Mouse (Mus musculus): Measurements from ENCODE around the gene Prss35.

Prss35 gene

DNA sequence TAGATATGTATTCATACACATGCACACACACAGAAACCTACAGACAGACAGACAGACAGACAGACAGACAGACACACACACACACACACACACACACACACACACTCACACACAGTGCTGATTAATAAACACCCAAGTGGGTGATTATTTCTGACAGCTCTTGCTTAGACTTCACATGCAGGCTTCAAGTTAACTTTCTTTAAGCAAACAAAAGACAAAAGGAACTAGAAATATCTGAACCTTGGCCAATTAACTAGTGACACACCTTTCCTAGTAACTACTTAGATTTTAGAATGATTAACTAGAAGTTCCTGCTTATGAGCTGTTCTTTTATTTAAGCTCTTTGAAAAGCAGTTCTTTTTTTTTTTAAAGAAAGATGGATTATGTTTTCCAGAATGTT, 9.1 kb upstream of the Prss35 start:
- DNase-seq (ENCODE audit: low spot score), result no peak

DNA sequence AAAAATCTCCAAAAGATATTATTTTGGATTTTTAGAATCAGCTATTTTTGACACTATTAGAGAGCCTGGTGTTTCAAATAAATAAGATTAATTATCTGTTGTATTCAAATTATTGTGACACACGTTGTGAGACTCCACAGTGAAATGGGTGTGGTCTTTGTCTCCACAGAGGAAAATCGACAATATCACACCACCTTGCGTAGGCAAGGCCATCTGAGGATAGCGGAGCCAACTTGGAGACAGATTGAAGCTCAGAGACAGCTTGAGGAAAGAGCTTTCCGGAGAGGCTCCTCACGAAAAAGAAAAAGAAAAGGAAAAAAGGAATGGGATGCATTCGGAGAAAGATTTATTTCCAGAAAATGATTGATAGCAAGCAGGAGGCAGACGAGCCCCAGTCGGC, 8.7 kb upstream of the Prss35 start:
- DNase-seq (ENCODE audit: low spot score), result no peak

DNA sequence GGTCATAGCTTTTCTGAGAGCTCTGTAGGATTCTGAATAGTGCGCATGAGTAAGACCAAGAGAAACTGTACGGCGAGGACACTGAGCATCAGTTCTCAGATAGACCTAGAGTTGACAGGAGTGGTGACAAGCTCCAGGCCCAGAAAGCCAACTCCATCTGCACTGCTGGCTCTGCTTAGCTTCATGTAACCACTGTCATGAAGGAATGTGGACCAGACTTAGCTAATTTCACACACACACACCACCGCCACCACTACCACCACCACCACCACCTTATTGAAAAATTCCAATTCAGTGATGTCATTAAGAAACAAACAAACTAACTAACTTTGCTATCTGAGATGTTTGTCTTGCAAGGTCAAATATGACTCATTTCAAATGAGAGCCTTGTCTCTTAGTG, 6.5 kb upstream of the Prss35 start:
- no peak for DNase-seq (ENCODE audit: low spot score)

DNA sequence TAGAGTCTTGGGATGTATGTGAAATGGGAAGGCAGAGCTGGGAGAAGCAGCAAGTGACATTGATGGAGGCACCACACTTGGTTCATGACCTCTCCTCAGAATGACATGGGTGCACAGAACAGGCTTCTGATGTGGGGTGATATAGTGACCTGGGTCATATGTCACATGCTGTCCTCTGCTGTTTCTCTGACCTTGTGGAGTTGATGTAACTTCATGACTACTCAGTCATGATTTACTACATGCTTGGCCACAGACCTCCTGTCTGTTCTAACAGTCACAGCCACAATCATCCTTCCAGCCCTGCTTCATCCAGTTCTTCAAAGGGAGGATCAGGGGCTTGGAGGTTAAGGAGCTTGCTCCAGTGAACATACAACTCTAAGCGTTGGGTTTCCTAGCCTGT, 5.4 kb upstream of the Prss35 start:
- no peak for DNase-seq (ENCODE audit: low spot score)

DNA sequence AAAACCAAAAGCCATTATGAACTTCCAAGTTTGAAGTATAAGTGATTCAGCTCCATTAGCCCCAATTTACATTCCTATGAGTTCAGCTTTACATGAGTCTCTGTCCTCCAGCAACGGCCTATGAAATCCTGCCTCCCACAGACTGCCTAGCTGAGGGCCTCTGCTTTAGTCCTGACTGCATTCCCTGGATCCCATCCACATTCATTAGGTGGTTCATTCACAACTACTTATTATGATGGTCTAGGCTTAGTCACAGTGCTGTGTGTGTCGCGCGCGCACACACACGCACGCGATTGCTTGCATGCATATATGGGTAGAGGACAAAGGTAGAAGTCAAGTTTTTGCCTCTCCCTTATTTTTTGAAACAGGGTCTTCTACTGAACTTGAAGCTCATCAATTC, 4.6 kb upstream of the Prss35 start:
- no peak for DNase-seq (ENCODE audit: low spot score)

DNA sequence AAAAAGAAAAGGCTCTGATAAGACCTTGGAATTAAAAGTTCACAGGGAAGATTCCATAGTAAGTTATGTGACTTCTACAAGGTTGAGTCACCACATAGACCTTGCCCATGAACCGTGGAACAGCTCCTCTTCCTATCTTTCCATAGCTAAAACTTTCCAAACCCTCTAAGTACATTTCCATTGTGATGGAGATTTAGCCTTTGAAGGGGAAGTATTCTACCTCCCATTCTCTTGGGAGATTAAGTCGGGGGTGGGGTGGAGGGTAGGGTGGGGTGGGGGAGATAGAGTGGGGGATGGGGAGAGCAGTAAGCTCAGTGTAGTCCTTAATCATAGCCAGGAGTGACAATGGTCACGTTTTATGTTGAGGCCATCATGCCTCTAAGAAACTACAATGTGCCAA, 3.5 kb upstream of the Prss35 start:
- no peak for DNase-seq (ENCODE audit: low spot score)

DNA sequence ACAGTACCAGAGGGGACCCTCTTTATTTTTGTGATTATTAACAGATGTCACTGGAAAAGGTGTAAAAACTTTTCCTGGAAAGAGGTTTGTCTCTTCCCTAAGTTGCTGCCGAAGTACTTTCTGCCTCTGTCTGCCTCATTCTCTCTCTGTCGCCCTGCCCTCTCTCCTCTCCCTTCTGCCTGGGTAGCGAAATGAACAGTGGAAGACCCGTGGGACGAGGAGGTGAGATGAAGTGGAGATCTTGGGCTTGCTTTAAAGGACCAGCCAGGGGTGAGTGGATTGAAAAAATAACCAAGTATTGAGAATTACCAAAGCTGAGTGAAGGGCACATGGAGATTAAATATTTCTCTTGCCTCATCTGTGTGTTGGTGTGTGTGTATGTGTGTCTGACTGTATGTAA, 592 bp downstream of the Prss35 start:
- no peak for DNase-seq (ENCODE audit: low spot score)

DNA sequence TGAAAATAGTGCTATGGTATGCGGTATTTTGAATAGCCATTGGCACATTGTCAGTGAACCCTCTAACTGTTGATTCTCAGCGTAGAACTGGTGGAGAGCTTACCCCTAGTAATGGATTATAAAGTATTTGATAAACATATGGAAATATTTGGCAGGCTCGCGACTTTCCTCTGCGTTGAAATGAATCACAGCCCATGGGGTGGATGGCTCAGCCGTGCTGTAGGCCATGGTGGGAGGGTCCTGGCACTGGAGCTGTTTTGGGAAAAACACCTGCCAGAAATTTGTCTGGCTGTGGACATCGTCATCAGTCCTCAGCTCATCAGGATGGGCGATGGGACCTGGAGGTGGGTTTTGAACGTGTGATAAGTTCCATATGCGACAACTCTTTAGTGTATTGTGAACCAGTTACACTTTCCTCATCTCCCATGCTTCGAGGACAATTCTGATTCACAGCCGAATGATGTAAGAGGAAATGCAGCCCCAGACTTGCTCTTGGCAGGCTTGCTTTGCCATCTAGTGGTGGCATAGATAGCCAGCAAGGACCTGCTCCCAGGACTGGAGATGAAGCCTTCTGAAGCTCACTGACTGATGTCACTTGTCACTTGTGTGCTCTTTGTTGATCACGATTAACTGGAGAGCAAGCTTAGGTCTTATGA, 2.6 kb downstream of the Prss35 start:
- peak; percentile 35 for DNase-seq (ENCODE audit: low spot score)

DNA sequence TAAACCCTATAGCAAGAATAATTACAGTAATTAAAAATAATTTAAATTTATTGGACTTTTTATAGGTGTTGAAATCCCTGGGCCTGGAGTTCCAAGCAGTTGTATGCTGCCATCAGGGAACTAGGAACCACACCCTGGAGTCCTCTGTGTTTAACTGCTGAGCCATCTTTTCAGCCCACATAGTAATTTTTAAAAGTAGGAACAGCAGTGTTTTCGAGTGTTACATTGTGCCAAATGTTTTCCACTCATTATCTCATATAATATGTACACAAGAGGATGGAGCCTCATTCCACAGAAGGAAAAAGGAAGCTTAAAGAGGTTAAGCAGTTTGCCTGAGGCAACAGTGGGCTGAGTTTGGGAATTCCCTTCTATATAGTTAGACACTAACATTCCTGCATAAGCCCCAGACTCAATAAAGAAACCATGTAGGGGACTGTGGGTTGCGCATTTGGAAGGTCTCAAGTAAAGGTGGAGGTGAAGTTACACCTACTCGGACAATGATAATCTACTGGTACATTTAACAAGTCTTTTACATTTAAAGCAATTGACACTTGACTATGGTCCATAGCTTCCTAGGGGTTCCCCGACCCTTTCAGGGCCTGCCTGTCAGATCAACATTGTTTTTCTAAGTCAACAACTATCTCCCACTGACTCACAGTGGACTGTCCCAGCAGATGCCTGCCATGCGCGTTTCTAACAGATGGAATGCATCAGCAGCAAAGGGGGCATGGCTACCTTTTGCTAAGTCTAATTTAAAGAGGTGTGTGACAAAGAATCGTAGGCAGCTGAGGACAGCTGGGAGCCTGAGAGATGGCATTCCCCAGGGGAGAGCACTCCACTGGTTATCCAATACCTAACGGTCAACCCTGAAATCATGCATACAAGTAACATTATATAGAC, 19.3 kb downstream of the Prss35 start:
- no peak for DNase-seq (ENCODE audit: low spot score)

DNA sequence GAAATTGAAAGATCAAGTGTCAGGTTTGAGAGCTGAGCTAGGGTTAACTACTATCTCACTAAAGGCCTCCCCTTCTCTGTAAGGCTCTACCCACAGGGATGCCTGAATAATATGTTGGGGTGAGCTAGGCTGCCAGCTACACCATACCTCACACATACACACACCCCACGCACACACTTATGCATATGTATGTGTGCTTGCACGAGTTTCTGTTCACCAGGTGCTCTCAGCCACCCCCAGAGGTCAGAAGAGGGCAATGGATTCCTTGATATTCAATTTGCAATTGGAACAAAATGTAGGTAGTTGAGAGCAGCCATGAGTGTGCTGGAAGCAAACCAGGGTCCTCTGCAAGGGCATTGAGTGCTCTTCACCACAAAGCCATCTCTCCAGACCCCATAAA, 20.6 kb downstream of the Prss35 start:
- no peak for DNase-seq (ENCODE audit: low spot score)

DNA sequence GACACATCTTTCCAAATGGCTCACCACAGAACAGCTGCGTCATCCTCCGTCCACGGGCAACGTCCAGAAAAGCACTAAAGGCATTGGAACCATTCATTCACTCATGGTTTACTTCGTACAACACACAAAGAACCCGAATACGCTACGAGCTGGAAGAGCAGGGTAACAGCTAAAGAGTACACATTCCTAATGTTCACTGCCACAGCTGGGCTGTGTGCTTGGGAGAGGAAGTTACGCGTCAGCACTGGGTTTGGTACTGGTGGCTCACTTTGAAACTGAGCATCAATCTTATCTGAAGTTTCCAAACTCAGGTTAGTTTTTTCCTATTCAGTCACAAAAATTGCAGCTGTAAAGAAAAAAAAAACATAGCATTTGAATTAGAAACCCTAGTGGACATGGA, 23.5 kb downstream of the Prss35 start:
- no peak for DNase-seq (ENCODE audit: low spot score)

DNA sequence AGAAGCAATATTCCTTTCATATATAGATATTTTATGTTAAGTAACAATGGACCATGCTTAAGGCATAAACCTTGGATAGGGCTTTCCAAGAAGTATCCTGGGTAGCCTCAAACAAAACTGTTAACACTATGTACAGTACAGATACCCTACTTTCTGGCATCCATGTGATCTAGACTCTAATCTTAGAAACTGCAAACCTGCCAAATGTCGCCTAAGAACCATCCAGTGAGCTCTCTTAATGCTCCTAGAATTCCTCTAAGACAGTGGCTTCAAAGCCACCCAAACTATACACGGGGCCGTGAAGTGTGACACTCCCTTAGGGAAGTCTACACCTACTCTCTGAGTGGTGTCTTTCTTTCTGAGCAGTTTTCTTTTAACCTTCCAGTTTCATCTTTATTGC, 29.4 kb downstream of the Prss35 start:
- no peak for DNase-seq (ENCODE audit: low spot score)

DNA sequence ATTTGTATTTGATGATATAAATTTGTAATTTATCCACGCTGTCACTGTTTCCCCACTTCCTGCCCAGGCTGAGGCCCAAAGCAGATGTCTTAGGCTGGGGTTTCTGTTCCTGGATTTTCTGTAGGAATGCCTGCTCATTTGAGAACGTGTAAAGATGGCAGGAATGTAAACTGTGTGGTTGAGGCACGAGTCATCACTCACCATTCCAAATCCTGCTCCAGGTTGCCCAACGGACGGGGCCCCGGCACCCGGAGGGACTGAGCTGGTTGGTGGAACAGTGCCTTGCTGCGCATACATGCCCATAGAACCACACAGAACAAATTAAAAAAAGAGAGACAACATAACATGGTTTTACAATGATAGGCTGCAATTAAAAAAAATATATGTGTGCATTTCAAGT, 30.5 kb downstream of the Prss35 start:
- DNase-seq (ENCODE audit: low spot score), result no peak

DNA sequence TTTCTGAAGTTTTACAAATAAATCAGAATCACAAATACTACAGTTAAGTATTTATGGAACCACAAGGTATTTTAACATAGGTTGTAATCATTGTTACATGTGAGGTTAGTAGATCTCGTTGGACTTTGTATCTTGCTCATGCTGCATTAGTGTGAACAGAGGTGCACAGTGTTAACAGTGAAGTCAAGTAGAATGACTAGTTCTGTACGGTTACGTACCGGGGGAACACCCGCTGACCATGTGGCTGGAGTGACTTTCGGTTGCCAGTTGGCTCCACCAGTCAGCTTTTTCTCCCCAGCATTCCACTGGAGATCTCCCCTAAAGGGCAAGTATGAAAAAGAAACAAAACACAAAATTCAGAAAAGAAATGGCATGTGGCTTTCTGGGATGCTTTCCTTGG, 31.9 kb downstream of the Prss35 start:
- DNase-seq (ENCODE audit: low spot score), result no peak

DNA sequence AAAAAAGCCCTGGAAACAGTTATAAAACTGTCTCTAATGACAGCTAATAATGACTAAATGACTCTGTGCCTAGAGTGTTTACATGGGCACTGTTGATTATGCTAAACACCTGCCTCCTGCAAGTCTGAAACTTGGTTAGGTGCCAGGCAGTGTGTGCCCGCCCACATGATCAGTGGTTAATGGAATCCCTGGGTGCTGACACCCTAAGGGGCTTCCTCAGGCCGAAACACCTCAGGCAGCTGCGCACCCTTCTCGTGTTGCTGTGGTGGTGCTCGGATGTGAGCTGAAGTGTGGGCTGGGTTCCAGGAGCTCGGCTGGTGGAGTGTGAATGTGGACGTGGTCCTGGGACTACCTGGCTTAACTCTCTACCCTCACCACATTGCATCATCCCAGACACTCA, 33.9 kb downstream of the Prss35 start:
- no peak for DNase-seq (ENCODE audit: low spot score)

DNA sequence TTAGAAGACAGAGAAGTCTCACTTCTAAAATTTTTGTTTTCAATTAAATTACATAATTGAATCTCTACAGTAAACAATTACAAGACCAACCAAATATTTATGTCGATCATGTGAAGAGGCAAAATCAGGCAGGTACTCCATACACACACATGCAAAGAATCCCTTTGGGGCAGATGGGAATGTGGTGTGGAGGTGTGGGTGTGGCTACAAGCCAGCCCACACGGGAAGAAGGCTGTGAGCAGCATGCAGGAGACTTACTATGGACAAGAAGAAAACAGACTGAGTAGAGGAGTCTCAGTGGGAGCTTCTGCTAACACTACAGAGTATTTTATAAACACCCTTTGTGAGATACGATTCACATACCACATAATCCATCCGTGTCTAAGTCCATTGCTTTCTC, 34.8 kb downstream of the Prss35 start:
- no peak for DNase-seq (ENCODE audit: low spot score)

DNA sequence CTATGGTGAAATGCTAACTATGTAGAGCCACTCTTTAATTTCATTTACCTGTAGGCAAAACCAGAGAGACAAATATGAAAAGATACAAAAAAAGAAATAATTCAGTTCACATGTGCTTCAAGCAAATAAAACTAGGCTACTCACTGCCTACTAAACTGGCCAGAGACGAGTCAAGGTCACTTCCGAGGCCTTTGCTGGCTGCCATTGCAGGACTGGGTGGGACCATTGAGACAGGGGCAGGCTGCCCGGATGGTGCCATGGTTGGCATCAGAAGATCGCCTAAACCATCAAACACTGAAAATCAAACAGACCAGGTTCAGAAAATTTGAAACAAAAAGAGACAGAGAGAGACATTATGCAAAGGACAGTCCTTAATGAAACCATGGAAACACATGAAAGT, 38.0 kb downstream of the Prss35 start:
- DNase-seq (ENCODE audit: low spot score), result no peak

DNA sequence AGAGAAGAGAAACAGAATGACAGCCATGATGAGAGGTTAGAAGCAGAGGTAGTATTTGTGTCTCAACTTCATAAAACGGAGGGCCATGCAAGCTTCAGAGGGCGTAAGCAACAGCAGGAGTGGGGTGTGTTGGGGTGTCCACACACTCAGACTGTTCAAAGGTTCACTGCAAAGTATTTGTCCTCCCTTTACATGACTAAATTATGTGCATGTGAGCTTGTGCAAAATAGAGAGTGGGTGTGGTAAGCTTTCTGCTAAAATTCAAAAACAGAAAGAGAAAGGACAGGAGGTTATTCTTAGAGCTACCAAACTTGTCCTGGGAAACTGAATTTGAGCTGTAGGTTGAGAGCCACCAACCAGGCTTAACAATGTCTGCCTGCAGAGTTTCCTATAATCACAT, 39.4 kb downstream of the Prss35 start:
- DNase-seq (ENCODE audit: low spot score), result no peak

DNA sequence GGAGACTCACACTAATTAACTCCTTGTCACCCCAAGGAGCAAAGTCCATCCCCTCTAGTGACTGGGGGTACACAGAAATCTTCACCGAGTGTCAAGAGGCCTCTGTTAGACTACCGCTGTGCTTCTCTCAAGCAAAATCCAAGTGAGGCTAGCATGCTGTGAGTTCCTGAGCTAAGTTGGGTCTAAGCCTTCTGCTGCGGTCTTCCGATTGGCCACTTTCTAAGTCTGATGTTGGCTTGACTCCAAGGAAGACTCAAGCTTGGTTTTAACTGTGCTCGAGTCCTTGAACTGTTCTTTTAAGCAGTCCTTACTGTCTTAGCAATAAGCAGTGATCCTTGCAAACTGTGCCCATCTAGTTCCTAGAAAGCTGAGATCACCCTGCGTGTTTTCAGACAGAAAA, 45.7 kb downstream of the Prss35 start:
- no peak for DNase-seq (ENCODE audit: low spot score)

DNA sequence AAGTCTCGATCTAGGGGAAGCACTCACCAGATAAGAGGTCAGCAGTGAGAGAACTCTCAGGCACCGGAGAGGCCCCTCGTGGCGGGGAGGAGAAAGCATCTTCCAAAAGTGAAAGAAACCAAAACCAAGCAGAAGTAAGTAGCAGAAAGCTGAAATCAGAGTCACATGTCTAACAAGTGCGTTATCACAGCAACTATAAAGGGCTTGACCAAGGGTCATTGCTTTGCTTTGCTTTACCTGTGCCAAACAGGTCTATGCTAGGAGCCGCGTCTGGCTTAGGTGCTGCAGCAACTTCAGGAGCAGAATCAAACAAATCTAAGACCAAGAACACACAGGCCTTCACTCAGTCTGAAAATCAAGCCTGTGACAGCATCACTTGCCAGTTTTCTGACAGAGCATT, 48.5 kb downstream of the Prss35 start:
- DNase-seq (ENCODE audit: low spot score), result no peak

DNA sequence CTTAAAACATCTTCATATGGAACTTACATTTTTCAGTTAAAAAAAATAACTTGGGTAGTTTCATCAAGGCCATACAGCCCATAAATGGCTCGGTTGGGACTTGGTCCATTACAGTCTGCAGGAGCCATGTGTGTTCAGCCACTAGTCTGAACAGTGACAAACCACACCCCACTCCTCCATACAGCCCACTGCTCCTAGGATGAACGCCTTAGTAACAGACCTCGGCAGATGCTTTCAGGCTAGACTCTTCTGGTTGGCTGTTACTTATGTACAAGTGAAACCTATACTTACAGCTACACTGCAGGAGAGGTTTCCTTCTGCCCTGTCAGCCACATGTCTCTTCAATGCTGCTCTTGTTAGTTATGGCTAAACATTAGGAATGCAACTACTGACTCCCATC, 51.8 kb downstream of the Prss35 start:
- DNase-seq (ENCODE audit: low spot score), result no peak

DNA sequence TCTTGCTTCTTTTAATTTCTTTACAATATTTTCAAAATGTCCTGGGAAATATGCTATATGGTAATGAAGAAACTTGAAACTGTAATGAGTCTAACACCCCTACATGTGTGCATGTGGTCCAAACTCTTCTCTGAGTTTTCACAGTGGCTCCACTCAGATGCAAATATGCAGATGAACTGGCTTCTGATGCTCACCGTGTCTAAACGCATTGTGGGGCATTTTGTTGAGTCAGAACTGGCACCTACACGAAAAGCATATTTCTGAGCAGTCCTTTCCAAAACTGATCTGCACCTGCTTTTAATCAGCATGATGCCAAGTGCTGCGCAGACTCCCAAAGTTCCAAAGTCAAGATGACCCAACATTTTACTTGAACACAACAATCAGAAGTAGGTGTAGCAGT, 54.1 kb downstream of the Prss35 start:
- no peak for DNase-seq (ENCODE audit: low spot score)

DNA sequence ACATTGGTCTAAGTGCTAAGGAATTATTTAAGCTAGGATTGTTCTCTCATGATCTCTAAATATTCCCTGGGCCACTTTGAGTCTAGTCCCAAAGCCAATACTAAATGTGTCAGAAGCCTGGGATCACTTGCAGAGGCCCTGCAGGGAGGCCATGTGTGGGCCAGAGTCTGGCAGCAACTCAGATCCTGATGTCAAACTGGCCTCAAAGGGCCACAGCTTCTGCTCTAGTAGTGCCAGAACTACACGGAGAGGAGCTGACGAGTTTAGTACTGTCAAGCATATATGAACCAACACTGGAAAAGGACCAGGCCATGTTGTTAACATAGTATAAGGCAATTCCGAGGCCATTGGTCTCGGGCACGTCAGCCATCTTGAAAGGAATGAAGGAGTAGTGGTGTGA, 54.7 kb downstream of the Prss35 start:
- no peak for DNase-seq (ENCODE audit: low spot score)

DNA sequence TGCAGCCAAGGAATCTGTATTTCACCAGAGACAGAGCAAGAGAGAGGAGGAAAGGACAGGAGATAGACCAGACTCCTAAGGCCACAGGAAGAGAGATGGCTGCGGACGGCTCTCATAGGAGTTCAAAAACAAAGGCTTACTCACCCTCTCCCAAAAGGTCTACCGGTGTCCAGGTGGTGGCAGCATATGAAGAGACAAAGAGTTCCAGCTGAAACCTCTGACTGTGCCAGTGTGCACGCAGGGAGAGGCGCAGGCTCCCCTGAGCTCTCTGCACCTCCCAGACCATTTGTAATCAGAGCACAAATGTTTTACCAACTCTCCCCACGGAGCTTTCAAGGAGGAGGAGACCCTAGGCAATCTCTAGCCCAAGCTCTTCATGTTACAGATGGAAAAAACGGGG, 55.2 kb downstream of the Prss35 start:
- DNase-seq (ENCODE audit: low spot score), result no peak

All from urinary bladder, postnatal 25 days (tissue).